Mouse (Mus musculus): ENCODE data around the gene Gm10800.
"Not testable (repeated sequence)": the region's sequence is repeated elsewhere in the genome, so short reads cannot be mapped to it uniquely, and the experiment has no call there.

Gene Gm10800

DNA sequence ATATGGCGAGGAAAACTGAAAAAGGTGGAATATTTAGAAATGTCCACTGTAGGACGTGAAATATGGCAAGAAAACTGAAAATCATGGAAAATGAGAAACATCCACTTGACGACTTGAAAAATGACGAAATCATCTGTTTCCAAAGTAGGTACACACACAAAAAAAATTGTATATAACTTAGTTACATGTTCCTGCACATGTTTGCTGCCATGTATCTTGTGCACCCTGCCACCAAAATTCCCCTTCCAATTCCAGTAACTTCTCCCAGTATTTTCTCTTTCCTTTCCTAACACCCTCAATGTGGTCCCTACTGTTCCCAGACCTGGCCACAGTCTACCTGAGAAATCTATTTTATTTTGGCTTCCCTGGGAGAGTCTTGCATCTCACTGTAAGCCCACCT, at the start of gene Gm10800:
Gene Gm10800, minus strand, starts transcription at position 101 of the 400 bp plus-strand sequence.
- DNase-seq = not testable (repeated sequence)

DNA sequence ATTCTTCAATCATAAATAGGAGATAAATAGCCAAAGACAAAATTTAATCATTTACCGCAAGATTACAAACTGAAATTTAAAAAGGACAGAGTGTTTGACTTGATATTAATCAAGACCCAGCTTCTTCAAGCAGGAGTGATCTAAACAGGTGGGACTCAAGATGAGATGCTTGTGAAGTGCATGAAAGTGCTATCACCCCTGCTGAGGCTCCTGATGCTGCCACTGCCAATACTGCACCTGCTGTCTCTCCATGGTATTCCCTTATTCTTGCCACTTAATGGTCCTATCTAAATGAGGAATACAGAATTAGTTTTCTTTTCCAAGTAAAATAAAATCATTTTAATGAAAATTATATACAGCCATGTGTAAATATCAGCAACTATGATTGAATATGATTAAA, 30.4 kb upstream of the Gm10800 start:
- DNase-seq = no peak

DNA sequence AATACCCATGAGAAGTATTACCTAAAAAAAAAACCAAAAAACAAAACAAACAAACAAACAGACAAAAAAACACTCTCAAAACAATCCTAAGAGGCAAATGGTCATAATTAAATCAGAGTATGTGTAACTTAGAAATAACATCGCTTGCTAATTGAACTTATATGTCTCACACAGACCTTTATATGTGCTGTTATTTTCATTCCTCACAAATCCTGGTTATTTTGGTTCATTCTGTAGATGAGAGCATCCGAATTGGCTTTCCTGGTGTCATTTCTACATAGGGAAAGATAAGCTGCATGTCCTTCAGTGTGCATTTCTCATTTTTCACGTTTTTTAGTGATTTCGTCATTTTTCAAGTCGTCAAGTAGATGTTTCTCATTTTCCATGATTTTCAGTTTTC, 5.2 kb downstream of the Gm10800 start, which contains the start of gene Gm10801:
Gene Gm10801, plus strand, starts transcription at position 301 of the 400 bp plus-strand sequence.
- not testable (repeated sequence) for DNase-seq
